Mouse (Mus musculus) G1E-ER4 (cell line): ENCODE measurements around the gene Olfr1341. TPM values are rescaled to one million over a fixed set of nuclear protein-coding genes. Genes with fewer than 3 reads are reported as not detected.

Source experiments
- GATA1 ChIP-seq: IDR thresholded peaks from one replicate; pipeline ENCODE4 v1.8.0; 2012; ENCODE audit warnings: low read length, inconsistent platforms
- polyA plus RNA-seq: library from polyadenylated mRNA; stranded (reverse); fragments of >175 nt; gene quantifications from 2 replicates; pipeline ENCODE4 v1.2.3, GENCODE M21; 2012

Olfr1341 gene
- not detected in 2 replicates for polyA plus RNA-seq

DNA sequence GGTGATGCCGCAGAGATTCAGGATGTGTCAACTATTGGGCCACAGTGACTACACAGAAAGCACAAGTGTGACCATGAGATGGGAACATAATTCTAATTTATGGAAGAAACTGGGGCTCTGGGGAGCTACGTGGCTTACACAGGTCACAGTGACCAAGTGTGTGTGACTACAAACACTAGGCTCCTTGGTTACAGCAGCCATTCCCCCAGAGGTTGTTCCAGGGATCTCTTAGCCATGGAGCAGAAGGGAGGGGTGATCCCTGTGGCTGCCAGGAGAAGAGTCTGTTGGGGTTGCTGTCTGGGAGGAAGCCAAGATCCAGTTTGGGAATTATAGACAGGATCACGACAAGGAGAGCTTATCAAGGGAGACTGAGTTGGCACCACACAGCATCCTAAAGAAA lies at the start of gene Olfr1341:
TSS of gene Olfr1341 (plus strand) at position 301 of the 400 bp plus-strand sequence.
- TF ChIP-seq GATA1, result no peak

DNA sequence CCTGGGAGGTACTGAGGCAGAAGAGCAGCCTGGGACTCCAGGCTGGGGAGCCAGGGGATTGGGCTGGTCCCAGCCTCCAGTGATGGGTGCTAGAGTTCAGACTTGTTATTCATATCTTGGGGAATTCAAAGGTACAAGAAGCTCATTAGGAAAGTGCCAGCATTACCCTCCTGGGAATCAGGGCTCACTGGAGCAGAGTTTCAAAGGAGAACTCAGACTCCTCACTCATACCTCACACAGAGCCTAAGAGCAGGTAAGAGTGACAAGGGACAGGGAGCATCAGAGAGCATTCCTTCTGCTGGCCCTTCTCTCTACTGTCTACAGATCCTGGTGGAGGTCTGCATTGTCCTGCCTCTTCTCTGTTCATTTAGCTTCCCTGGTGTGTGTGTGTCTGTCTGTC lies 44.7 kb upstream of the Olfr1341 start, which contains the start of gene Olfr62:
TSS of gene Olfr62 (plus strand) at position 301 of the 400 bp plus-strand sequence.
- TF ChIP-seq GATA1, result no peak

DNA sequence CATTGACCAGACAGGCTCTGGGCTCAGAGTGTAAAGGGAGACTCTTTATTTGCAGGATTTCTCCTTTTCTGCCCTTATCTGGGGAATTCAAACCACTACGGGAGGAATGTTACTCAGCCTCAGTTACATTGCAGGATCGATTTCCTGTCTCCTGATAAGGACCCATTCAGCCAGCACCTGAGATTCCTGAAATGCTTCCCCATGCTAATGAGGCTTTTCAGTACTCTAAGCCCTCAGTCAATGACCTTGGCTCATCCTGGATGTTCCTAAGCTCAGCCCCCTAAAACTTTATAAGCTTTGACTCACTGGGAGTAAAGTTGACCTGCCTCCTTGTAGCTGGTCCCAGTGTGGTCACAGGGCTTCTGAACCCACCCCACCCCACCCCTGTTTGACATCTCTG lies 16.2 kb upstream of the Olfr1341 start:
- TF ChIP-seq GATA1, result no peak

DNA sequence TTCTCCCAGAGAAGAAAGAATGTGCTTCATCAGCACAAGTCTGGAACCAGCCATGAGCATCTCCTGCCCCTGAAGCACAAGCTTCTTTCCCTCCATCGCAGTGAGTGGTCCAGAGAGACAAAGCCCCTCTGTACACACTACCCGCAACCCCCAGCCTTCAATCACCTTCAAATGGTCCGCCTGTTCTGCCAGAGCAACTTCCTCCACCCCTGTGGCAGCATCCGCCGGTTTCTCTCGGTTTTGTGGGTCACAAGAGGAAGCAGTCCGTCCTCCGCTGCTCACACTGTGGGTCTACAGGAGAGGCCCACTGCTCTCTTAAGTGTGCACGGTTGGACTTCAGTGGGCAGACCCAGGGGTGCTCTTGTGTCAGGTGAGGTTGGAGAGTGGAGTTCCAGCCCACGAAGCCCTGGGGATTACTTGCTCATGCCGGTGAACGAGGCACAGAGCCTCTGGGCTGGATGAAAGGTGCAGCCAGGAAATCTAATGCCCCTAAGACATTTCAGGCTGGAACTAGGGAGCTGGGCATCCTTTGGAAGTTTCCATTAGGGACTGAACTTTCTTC lies 10.8 kb upstream of the Olfr1341 start, which contains the start of gene Olfr1342:
TSS of gene Olfr1342 (minus strand) at position 345 of the 562 bp plus-strand sequence.
- no peak for TF ChIP-seq GATA1

DNA sequence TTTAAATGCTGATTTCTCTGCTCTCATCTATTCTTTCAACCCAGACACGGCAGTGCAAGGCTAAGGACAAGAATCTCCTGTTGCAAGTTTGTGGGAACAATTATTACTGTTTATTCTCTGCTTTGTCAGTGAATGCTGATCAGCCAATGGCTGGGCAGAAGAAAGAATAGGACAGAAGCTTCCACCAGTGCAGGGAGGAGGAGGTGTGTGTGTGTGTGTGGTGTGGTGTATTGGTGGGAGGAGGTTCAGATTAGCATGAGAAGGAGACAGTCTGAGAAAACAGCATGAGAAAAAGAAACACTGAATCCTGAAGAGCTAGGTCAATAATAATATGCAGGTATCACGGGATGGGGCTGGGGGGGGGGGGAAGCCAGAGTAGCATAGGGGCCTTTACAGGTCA lies 9.5 kb upstream of the Olfr1341 start:
- TF ChIP-seq GATA1, result no peak

DNA sequence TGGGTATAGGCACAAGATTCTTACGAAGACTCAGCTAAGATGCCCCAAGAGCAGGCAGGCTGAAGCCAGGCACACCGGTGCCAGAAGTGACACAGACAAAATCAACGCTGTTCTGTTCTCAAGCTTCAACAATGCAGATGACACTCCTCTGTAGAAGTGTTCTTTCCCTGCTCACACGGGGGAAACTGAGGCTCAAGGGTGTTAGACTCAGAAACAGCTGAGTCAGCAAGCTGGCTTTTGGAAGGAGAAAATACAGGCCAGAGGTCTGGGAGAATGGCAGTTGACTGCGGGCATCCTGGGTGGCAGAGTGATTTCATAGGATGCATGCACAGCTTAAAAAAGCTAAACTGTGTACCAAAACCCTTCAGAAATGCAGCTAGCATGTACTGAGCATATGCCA lies 4.8 kb downstream of the Olfr1341 start:
- TF ChIP-seq GATA1, result no peak

DNA sequence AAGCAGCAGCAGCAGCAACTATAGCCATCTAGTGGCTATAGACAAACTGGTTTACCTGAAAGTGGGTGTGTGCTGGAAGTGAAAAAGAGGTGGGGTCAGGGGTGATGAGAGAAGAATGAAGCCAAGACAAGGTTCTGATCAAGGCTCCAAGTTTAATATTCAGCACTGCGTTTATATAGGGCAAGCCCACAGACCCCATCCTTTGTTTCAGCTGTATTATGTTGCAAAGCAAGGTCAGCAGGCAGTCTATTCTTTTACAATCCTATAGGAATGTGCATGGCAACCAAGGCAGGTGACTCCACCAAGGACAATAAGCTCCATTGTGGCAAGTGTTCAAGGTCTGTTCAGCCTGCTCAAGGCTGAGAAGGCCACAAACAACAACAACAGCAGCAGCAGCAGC lies 8.3 kb downstream of the Olfr1341 start:
- TF ChIP-seq GATA1, result no peak

DNA sequence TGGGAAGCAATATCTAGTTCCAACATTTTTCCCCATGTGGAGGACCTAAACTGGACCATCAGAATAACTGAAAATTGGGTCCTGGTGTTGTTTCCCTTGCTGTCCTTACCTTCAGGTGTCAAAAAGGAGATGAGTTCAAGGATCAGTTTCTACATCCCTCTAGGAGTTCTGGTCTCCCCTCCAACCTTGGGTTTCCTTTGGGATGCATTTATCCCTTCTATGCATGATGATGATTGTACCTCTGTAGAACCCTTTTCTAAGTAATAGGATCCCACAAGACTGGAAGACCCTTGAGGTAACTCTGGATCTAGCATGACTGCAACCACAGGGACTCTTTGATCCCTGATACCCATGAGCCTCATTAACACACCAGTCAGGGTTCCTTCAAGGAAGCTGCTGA lies 16.5 kb downstream of the Olfr1341 start, which contains the start of gene Olfr1340:
TSS of gene Olfr1340 (plus strand) at position 301 of the 400 bp plus-strand sequence.
- TF ChIP-seq GATA1, result no peak

DNA sequence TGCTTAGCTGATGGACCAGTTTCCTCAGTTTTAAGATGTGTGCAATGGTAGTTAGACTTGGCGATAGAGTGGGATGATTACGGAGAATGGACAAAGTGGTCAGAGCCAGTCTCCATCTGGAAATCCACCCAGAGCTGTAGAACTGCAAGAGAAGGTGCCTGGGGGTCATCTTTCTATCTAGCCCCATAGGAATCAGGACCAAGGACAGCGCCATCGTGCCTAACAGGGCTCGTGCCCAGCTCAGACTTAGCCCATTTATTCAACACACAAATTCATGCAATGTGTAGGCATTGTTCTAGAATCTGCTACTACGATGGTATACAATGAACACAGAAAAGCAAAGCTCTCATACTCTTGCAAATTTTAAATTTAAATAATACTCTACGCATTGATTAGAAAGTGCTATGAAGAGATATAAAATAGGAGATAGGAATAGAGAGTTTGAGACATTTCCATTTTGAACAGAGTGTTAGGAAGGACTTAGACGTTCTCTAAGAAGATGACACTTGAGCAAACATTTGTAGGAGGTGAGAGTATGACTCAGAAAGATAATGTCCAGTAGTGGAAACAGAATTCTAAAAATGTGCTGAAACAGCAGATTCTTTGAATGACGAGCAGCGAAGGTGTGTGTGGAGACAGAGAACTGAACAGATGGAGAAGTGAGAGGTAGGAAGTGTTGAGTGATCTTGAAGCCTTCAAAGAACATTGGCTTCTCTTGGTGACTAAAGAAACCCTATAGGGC lies 18.6 kb downstream of the Olfr1341 start:
- no peak for TF ChIP-seq GATA1

DNA sequence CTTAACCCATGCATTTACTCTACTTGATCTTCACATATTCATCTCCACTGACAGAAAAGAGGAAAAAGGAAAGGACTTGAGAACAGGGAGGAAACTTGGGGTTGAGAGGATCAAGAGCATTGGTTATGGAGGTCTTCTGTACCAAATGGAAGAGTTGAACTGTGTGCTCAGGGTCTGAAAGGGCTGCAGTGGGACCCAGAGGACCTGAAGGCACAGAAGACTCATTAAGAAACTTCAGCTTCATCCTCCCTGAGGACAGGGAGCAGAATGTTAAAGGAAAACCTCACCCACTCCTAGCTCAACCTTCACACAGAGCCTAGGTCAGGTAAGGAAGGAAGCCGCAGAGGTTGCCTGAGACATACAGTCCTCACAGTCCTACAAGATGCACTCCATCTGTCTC lies 28.6 kb downstream of the Olfr1341 start, which contains the start of gene Olfr1339:
TSS of gene Olfr1339 (plus strand) at position 301 of the 400 bp plus-strand sequence.
- TF ChIP-seq GATA1, result no peak

DNA sequence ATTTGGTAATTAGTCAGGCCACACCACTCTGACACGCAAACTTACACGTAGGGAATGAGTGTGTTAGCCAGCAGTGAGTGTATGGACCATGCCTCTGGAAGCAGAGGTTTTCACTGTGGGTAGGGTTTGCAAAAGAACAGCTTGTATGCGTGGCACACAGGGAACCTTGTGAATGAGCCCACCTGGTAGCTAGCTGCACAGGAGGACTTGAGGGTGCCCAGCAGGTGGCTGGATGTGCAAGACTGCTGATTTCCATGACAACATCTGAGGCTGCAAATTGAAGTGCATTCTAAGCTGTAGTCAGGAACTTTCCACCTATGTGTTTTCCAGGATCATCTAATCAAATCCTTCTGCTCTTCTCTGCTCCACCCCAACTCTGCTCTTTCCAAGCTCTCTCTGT lies 36.3 kb downstream of the Olfr1341 start:
- TF ChIP-seq GATA1, result no peak

DNA sequence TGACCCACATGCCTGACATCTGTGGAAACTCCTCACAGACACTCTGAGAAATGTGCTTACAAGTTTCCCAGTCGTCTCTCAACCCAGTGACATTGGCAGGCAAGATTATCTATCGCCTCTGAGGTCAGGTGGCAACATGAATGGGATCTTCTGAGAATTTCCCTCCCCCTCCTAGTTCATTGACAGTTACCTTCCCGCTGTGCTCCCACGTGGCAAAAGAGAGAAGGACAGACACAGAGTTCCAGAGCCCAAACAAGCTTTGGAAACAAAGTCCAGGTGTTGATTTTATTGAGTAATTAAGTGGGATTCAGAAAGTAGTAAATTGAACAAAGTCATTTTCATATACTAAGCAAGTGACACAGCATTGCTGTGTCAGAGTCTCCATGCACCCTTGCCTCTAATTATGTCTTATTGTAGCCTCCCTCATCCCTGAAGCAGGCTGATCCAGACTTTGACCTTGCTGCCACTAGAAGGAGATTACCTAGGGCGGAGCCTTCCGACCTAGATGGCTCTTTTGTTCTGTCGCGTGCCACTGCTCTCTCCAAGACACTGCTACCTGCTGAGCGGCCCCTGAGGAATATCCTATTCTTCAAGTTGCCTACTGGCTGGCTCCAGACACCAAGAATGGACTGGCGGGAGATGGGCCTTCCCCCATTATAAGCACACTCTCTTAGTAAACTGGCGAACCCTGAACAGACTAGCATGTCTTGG lies 37.8 kb downstream of the Olfr1341 start:
- TF ChIP-seq GATA1, result no peak

DNA sequence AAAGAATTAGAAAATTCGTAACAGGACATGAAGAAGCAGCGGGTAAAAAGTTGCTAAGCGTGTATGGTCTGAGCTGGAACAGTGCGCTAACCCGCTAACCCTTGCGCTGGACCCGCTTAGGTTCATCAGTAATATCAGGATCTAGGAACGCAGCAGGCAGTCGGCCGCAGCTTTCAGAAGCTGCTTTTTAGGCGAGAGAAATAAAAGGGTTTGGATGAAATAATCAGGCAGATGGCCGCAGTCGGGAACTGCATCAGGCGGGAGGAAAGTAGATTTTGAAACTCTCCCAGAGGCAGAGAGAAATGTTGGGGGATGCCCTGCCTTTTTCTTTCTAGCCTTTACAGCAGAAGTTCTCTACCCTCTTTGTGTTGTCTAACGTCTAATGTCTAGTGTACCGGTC lies 38.6 kb downstream of the Olfr1341 start:
- no peak for TF ChIP-seq GATA1

DNA sequence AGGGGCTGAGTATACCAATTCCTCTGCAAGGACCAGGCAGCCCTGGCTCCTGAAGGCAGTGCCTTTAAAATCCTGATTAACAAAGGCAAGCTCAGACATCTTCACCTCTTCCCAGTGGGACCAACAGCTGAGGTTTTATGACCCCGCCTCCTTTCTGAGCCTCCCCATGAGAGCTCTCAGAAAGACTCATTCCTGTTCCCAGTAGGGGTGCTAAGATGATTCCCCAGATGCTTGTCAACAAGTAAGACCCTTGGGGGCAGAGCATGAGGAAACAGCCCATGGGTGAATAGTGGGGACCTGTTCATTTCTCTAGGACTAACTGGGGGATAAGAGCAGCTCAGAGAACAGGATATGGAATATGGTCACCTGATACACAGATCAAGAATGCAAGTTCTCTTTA lies 55.3 kb downstream of the Olfr1341 start, which contains the start of gene Olfr1338:
TSS of gene Olfr1338 (minus strand) at position 101 of the 400 bp plus-strand sequence.
- no peak for TF ChIP-seq GATA1

Other genes starting within 250 kb of the Olfr1341 start
- gene Mpl, start 246.0 kb upstream of the Olfr1341 start, polyA plus RNA-seq, result 0.12 and 0.15 TPM in 2 replicates
- not detected in 2 replicates for gene Tie1, start 213.5 kb upstream of the Olfr1341 start, polyA plus RNA-seq
- not detected in 2 replicates for gene 2610528J11Rik, start 176.5 kb upstream of the Olfr1341 start, polyA plus RNA-seq
- not detected in 2 replicates for gene Tmem125, start 159.5 kb upstream of the Olfr1341 start, polyA plus RNA-seq
- gene Cfap57, start 82.7 kb upstream of the Olfr1341 start, polyA plus RNA-seq, result not detected in 2 replicates
- gene Ebna1bp2, start 82.7 kb upstream of the Olfr1341 start, polyA plus RNA-seq, result 35.5 and 59.2 TPM in 2 replicates
- gene Olfr62, start 44.6 kb upstream of the Olfr1341 start, polyA plus RNA-seq, result not detected in 2 replicates
- gene Olfr1342, start 10.8 kb upstream of the Olfr1341 start, polyA plus RNA-seq, result not detected in 2 replicates
- not detected in 2 replicates for gene Olfr1340, start 16.6 kb downstream of the Olfr1341 start, polyA plus RNA-seq
- gene Olfr1339, start 28.7 kb downstream of the Olfr1341 start, polyA plus RNA-seq, result not detected in 2 replicates
- not detected in 2 replicates for gene Olfr1338, start 55.2 kb downstream of the Olfr1341 start, polyA plus RNA-seq
- not detected in 2 replicates for gene Olfr1337, start 79.1 kb downstream of the Olfr1341 start, polyA plus RNA-seq
- not detected in 2 replicates for gene Olfr1335, start 106.4 kb downstream of the Olfr1341 start, polyA plus RNA-seq
- gene Olfr1333, start 132.8 kb downstream of the Olfr1341 start, polyA plus RNA-seq, result not detected in 2 replicates
- not detected in 2 replicates for gene Olfr1331, start 161.1 kb downstream of the Olfr1341 start, polyA plus RNA-seq
- gene Olfr1330, start 185.1 kb downstream of the Olfr1341 start, polyA plus RNA-seq, result not detected in 2 replicates
- not detected in 2 replicates for gene Olfr1329, start 213.9 kb downstream of the Olfr1341 start, polyA plus RNA-seq
- gene Olfr1328, start 235.1 kb downstream of the Olfr1341 start, polyA plus RNA-seq, result not detected in 2 replicates